Mouse (Mus musculus) gastrocnemius, postnatal 14 days (tissue): ENCODE measurements around the gene Olfr129. TPM values are rescaled to one million over a fixed set of nuclear protein-coding genes. Genes with fewer than 3 reads are reported as not detected.

ENCODE experiments used
- DNase-seq: peaks from one replicate; pipeline ENCODE4 v3.0.0; 2021; ENCODE audit warnings: mixed read lengths
- intact Hi-C: fragments of 180-260 bp; cut with DNase I; formaldehyde crosslinking; loops from one replicate; pipeline ENCODE4 v1.15.1; 2025; ENCODE audit warnings: low total_unique reads
- long read RNA-seq, 2 experiments: library from polyadenylated mRNA; stranded (forward); transcript quantifications; one replicate each; pipeline ENCODE4 v2.0.0; 2021
- total RNA-seq, 2 experiments: library from RNA; stranded (reverse); gene quantifications; 2 replicates each; pipeline ENCODE4 v1.2.3; 2021

Gene Olfr129
- total RNA-seq = not detected
- long read RNA-seq, experiment 1 = 0 reads
- long read RNA-seq, experiment 2 = 0 reads

DNA sequence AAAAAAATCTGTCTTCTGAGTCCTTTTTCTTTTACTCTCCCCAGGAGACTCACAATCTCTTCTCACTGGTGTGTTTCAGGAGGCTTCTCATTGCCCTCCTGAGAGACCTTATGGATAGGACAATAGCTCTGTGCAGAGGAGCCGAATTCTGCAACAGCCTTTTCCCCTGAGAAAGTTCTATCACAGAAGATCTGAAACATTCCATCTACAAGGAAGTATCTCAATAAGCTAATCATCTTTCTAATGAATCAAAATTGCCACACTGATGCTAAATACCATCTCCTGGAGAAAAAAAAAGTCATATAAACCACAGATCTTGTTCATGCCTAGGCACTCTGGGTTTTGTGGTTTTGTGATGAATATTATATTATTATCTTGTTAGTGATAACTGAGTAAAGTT, at the start of gene Olfr129:
Gene Olfr129 (minus strand): TSS at position 101 of the 400 bp plus-strand sequence.
- DNase-seq = no peak
- intact Hi-C loops = no loop called here

GRCm38 (mm10) chr17:38088593-38088992, 28.7 kb upstream of the Olfr129 start, which contains the start of gene Olfr131:
Olfr131 (minus strand) TSS chr17:38088693.
- intact Hi-C loops = no loop called here

DNA sequence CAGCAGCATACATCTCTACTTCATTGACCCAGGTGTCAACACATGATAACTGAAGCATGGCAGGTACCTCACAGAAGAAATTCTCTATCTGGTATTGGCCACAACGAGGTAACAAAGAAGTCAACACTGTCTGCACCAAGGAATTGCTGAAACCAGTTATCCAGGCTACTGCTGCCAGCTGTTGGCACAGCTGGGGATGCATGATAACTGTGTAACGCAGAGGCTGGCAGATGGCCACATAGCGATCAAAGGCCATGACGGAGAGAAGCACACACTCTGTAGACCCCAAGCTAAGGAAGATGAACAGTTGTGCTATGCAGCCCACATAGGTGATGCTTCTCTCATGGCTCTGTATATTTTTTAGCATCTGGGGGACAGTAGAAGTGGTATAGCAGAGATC, 22.5 kb upstream of the Olfr129 start:
- intact Hi-C loops = no loop called here
- no peak for DNase-seq

More at GRCm38 (mm10) chr17:38088593-38088992, 28.7 kb upstream of the Olfr129 start, which contains the start of gene Olfr131:
- DNase-seq = no peak

- no peak for DNase-seq
- intact Hi-C loops = no loop called here
Observed at GRCm38 (mm10) chr17:38063621-38064020, 3.7 kb upstream of the Olfr129 start, which contains the start of gene Olfr130. Olfr130 (plus strand) TSS chr17:38063921.

GRCm38 (mm10) chr17:38026297-38026696, 33.6 kb downstream of the Olfr129 start:
- intact Hi-C loops = no loop called here
- no peak for DNase-seq

- intact Hi-C loops = no loop called here
- no peak for DNase-seq
Observed at GRCm38 (mm10) chr17:38016341-38016740, 43.5 kb downstream of the Olfr129 start.

DNA sequence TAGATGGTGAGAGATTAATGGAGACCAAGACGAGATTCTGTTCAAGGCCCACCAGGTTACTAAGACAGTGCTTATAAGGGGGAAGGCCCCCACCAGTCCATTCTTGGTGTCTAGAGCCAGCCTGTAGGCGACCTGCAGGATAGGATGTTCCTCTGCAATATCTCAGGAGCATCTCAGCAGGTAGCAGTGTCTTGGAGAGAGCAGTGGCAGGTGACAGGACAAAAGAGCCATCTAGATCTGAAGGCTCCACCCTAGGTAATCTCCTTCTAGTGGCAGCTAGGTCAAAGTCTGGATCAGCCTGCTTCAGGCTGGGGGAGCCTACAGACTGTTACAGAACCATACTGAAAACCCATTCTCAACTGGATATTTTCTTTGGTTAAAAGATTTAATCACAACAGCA, 54.9 kb downstream of the Olfr129 start:
- no peak for DNase-seq
- intact Hi-C loops = no loop called here

Other genes starting within 250 kb of the Olfr129 start
- gene Olfr125, start 227.1 kb downstream of the Olfr129 start, total RNA-seq = not detected
- not detected for gene Olfr126, start 212.6 kb downstream of the Olfr129 start, total RNA-seq
- gene Olfr127, start 159.6 kb downstream of the Olfr129 start, total RNA-seq = not detected
- not detected for gene Olfr128, start 139.5 kb downstream of the Olfr129 start, total RNA-seq
- gene Olfr761, start 107.0 kb downstream of the Olfr129 start, total RNA-seq = not detected
- not detected for gene Olfr130, start 3.8 kb upstream of the Olfr129 start, total RNA-seq
- not detected for gene Olfr131, start 28.6 kb upstream of the Olfr129 start, total RNA-seq
- gene Olfr132, start 74.4 kb upstream of the Olfr129 start, total RNA-seq = not detected
- gene Olfr133, start 85.2 kb upstream of the Olfr129 start, total RNA-seq = not detected
- gene Olfr134, start 111.3 kb upstream of the Olfr129 start, total RNA-seq = not detected
- gene Olfr135, start 144.3 kb upstream of the Olfr129 start, total RNA-seq = not detected
- gene Olfr138, start 201.0 kb upstream of the Olfr129 start, total RNA-seq = not detected
- not detected for gene Olfr137, start 247.5 kb upstream of the Olfr129 start, total RNA-seq